Mouse (Mus musculus): Measurements from ENCODE around the gene Sytl1. TPM values are rescaled to one million over a fixed set of nuclear protein-coding genes. Genes with fewer than 3 reads are reported as not detected.
A peak's percentile ranks its signal among the peaks of the same experiment; 100 is the strongest.

Sytl1 gene
- polyA plus RNA-seq, 1 experiment from 2014 or later: 4.0 TPM

DNA sequence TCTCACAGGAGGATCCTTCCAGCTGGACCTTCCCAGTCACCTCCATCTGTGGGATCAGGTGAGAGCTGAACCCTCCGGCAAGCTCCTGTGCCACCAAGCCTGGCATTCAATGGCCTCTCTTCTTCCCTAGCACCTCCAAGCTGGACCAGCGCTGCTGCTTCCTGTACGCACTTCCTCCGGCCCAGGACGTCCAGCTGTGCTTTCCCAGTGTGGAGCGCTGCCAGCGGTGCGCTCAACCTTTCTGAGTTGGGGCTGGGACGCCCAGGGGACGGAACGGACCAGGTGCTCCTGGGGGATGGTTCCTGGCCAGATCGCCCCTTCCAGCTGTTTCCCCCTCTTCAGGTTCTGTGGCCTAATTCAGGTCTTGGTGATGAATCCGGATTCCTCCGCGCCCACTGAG, 15.8 kb downstream of the Sytl1 start:
- H3K9me3 ChIP-seq (ENCODE audit: control insufficient read depth, low read length): no peaks in the 10 kb centered on the region
- peaks cover 18% of the 10 kb centered on the region for H3K4me1 ChIP-seq (ENCODE audit: control insufficient read depth, insufficient read depth, low read length)
- WGBS: 24% methylated on average over 15 of the region's 15 CpGs
- no peak for ATAC-seq
- no peak overlapping the region for H3K4me3 ChIP-seq (ENCODE audit: low read length)
- no peak overlapping the region for H3K27ac ChIP-seq (ENCODE audit: low read length)
- no peaks in the 10 kb centered on the region for H3K36me3 ChIP-seq (ENCODE audit: control insufficient read depth, insufficient read depth, low read length)
- no peak overlapping the region for H3K4me2 ChIP-seq (ENCODE audit: low read depth, low read length)
- H3K9ac ChIP-seq (ENCODE audit: low read depth, low read length): no peak overlapping the region
- H3K27me3 ChIP-seq (replicated peaks; ENCODE audit: control insufficient read depth, insufficient read depth, low read length): peaks cover 22% of the 10 kb centered on the region

GRCm38 (mm10) chr4:133244289-133244688, 18.6 kb downstream of the Sytl1 start:
- no peak for ATAC-seq
- Histone ChIP-seq H3K4me3 (ENCODE audit: low read length) (no peak overlapping the region), H3K36me3 (ENCODE audit: control insufficient read depth, insufficient read depth, low read length) (no peaks in the 10 kb centered on the region), H3K9me3 (ENCODE audit: control insufficient read depth, low read length) (no peaks in the 10 kb centered on the region), H3K9ac (ENCODE audit: low read depth, low read length) (no peak overlapping the region), H3K4me2 (ENCODE audit: low read depth, low read length) (no peak overlapping the region), H3K27me3 (replicated peaks; ENCODE audit: control insufficient read depth, insufficient read depth, low read length) (peaks cover 5% of the 10 kb centered on the region; the same call in 1 of the 2 replicates), H3K4me1 (ENCODE audit: control insufficient read depth, insufficient read depth, low read length) (peaks cover 14% of the 10 kb centered on the region), H3K27ac (ENCODE audit: low read length) (no peak overlapping the region)
- 75% methylated on average over 1 of the region's 1 CpGs for WGBS

DNA sequence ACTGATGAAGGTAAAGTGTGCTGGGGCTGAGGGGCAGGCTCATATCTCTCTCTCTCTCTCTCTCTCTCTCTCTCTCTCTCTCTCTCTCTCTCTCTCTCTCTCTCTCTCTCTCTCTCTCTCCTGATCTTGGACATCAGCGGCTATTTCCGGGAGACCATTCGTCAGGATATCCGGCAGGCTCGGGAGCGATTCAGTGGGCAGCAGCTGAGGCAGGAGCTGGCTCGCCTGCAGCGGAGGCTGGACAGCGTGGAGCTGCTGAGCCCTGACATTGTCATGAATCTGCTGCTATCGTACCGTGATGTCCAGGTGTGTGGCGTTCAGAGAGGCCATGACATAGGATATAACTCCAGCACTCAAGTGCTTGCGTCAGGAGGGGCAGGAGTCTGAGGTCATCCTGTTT, 19.4 kb downstream of the Sytl1 start:
- no peak overlapping the region for H3K4me2 ChIP-seq (ENCODE audit: low read depth, low read length)
- 0 out of 2 replicates have a peak overlapping the region, but pooled peaks have one; percentile 5 for H3K9ac ChIP-seq (ENCODE audit: low read depth, low read length)
- H3K9me3 ChIP-seq (ENCODE audit: control insufficient read depth, low read length): no peaks in the 10 kb centered on the region
- WGBS: 33% methylated on average over 13 of the region's 13 CpGs
- peaks cover 14% of the 10 kb centered on the region for H3K4me1 ChIP-seq (ENCODE audit: control insufficient read depth, insufficient read depth, low read length)
- ATAC-seq: no peak
- H3K27ac ChIP-seq (ENCODE audit: low read length): no peak overlapping the region
- H3K4me3 ChIP-seq (ENCODE audit: low read length): no peak overlapping the region
- H3K27me3 ChIP-seq (replicated peaks; ENCODE audit: control insufficient read depth, insufficient read depth, low read length): peaks cover 3% of the 10 kb centered on the region; the same call in 1 of the 2 replicates
- no peaks in the 10 kb centered on the region for H3K36me3 ChIP-seq (ENCODE audit: control insufficient read depth, insufficient read depth, low read length)

DNA sequence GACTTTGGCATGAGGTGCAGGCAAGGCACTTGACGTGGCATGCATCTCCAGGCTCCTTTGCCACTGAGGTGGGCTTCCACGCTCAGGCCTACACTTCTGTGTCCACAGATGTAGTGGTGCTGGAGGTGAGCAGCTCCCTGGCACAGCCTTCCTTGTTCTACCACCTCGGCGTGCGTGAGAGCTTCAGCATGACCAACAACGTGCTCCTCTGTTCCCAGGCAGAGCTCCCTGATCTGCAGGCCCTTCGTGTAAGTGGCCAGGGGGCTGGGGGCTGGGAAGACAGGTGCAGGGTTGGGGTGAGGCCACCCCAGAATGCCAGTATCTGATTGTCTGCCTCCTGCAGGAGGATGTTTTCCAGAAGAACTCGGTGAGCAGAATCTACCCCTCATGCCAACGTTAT, 20.2 kb downstream of the Sytl1 start:
- H3K4me2 ChIP-seq (ENCODE audit: low read depth, low read length): no peak overlapping the region
- peaks cover 3% of the 10 kb centered on the region; the same call in 1 of the 2 replicates for H3K27me3 ChIP-seq (replicated peaks; ENCODE audit: control insufficient read depth, insufficient read depth, low read length)
- no peak overlapping the region for H3K4me3 ChIP-seq (ENCODE audit: low read length)
- no peak overlapping the region for H3K27ac ChIP-seq (ENCODE audit: low read length)
- no peak for ATAC-seq
- no peaks in the 10 kb centered on the region for H3K36me3 ChIP-seq (ENCODE audit: control insufficient read depth, insufficient read depth, low read length)
- WGBS: 68% methylated on average over 9 of the region's 9 CpGs
- peaks cover 14% of the 10 kb centered on the region for H3K4me1 ChIP-seq (ENCODE audit: control insufficient read depth, insufficient read depth, low read length)
- H3K9ac ChIP-seq (ENCODE audit: low read depth, low read length): no peak overlapping the region
- no peaks in the 10 kb centered on the region for H3K9me3 ChIP-seq (ENCODE audit: control insufficient read depth, low read length)

- WGBS: 18% methylated on average over 11 of the region's 11 CpGs
- 0 out of 2 replicates have a peak overlapping the region, but pooled peaks have one; percentile 25 for H3K27ac ChIP-seq (ENCODE audit: low read length)
- H3K9ac ChIP-seq (ENCODE audit: low read depth, low read length): peak overlapping the region; percentile 42; the same call in 1 of the 2 replicates
Observed at GRCm38 (mm10) chr4:133241910-133242309, 21.0 kb downstream of the Sytl1 start.

DNA sequence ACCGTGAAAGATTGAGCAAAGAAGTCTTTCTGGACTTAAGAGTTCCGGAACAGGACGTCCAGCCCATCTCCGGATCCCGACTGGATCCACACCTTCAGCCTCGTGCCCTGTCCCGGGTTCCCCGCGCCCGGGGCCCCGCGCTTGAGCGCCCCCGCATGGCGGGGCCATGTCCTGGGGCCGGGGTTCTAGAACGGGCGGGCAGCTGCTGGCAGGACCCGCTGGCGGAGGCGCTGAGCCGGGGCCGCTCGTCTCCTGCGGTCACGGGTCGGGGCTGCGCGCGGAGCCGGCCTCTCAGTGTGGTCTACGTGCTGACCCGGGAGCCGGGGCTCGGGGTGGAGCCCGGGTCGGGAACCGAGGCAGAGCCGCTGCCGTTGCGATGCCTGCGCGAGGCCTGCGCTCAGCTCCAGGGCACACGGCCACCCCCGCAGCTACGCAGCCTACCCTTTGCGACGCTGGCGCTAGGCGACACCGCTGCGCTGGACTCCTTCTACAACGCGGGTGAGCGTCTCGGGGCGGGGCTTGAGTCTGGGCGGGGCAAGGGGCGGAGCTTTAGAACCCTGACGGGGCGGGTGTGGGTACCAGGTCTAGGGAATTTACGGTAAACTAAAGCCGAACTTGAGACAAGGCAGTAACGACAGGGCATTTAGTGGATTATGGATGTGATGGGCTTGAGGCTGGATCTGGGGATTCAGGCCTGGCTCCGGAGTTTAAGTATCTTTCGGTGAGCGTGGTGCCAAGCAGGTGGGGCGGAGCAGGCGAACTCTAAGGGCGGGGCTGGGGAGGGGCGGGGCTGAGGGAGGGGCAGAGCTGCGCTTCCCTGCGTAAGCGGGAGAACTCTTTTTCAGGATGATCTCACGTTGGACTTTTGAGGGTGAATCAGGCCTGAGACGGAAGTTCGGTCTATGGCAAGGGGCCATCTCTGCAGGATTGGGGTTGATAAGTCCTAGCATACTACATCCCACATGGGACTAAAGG, 21.7 kb downstream of the Sytl1 start:
- under 1% methylated on average over 74 of the region's 78 CpGs for WGBS

More at GRCm38 (mm10) chr4:133241910-133242309, 21.0 kb downstream of the Sytl1 start:
- ATAC-seq: no peak
- H3K27me3 ChIP-seq (replicated peaks; ENCODE audit: control insufficient read depth, insufficient read depth, low read length): peaks cover 3% of the 10 kb centered on the region; the same call in 1 of the 2 replicates
- no peaks in the 10 kb centered on the region for H3K9me3 ChIP-seq (ENCODE audit: control insufficient read depth, low read length)
- H3K4me3 ChIP-seq (ENCODE audit: low read length): peak overlapping the region; percentile 72
- peaks cover 14% of the 10 kb centered on the region for H3K4me1 ChIP-seq (ENCODE audit: control insufficient read depth, insufficient read depth, low read length)
- H3K4me2 ChIP-seq (ENCODE audit: low read depth, low read length): peak overlapping the region; percentile 99
- no peaks in the 10 kb centered on the region for H3K36me3 ChIP-seq (ENCODE audit: control insufficient read depth, insufficient read depth, low read length)

DNA sequence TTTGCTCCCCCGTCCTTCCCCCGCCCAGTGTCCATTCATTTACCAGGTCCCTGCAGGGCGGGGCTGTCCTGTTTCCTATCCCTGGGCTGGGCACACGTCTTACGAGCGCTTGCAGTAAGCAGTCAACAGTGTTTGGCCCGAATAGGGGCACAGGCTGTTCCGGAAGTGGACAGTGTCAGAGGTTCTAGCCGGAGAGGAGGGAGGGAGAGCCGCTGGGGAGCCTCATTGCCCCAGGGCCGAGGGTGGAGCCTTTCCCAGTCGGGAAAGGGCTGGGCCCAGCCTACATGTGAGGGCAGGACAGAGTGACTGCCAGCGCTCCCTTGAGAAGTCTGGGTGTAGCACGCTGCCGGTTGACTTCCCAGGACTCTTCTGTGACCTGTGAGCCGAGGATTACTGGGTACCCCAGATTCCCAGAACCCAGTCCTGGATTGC, 22.4 kb downstream of the Sytl1 start, which contains the start of gene Map3k6:
Gene Map3k6 (plus strand): TSS at position 329 of the 432 bp plus-strand sequence.
- Histone ChIP-seq H3K9ac (ENCODE audit: low read depth, low read length) (peak within 1 kb of the TSS; percentile 77), H3K4me1 (ENCODE audit: control insufficient read depth, insufficient read depth, low read length) (peaks cover 14% of the 10 kb centered on the region), H3K27ac (ENCODE audit: low read length) (peak within 1 kb of the TSS; percentile 72), H3K4me2 (ENCODE audit: low read depth, low read length) (peak within 1 kb of the TSS; percentile 99), H3K27me3 (replicated peaks; ENCODE audit: control insufficient read depth, insufficient read depth, low read length) (no peaks in the 10 kb centered on the region), H3K4me3 (ENCODE audit: low read length) (peak within 1 kb of the TSS; percentile 72), H3K36me3 (ENCODE audit: control insufficient read depth, insufficient read depth, low read length) (no peaks in the 10 kb centered on the region), H3K9me3 (ENCODE audit: control insufficient read depth, low read length) (no peaks in the 10 kb centered on the region)
- ATAC-seq: peak; percentile 80
- 8% methylated on average over 16 of the region's 16 CpGs for WGBS

More for the DNA sequence above, 21.7 kb downstream of the Sytl1 start:
- H3K9ac ChIP-seq (ENCODE audit: low read depth, low read length): peak overlapping the region; percentile 77
- H3K4me1 ChIP-seq (ENCODE audit: control insufficient read depth, insufficient read depth, low read length): peaks cover 14% of the 10 kb centered on the region
- H3K4me3 ChIP-seq (ENCODE audit: low read length): peak overlapping the region; percentile 72
- ATAC-seq: peak; percentile 91
- no peaks in the 10 kb centered on the region for H3K9me3 ChIP-seq (ENCODE audit: control insufficient read depth, low read length)
- peak overlapping the region; percentile 72 for H3K27ac ChIP-seq (ENCODE audit: low read length)
- peak overlapping the region; percentile 99 for H3K4me2 ChIP-seq (ENCODE audit: low read depth, low read length)
- H3K36me3 ChIP-seq (ENCODE audit: control insufficient read depth, insufficient read depth, low read length): no peaks in the 10 kb centered on the region
- 0 out of 2 replicates have a peak, but pooled peaks cover 3% of the 10 kb centered on the region for H3K27me3 ChIP-seq (replicated peaks; ENCODE audit: control insufficient read depth, insufficient read depth, low read length)

- Histone ChIP-seq H3K36me3 (ENCODE audit: control insufficient read depth, insufficient read depth, low read length) (no peaks in the 10 kb centered on the region), H3K27me3 (replicated peaks; ENCODE audit: control insufficient read depth, insufficient read depth, low read length) (no peaks in the 10 kb centered on the region), H3K4me1 (ENCODE audit: control insufficient read depth, insufficient read depth, low read length) (peaks cover 14% of the 10 kb centered on the region), H3K9me3 (ENCODE audit: control insufficient read depth, low read length) (no peaks in the 10 kb centered on the region), H3K9ac (ENCODE audit: low read depth, low read length) (no peak overlapping the region), H3K4me2 (ENCODE audit: low read depth, low read length) (no peak overlapping the region), H3K27ac (ENCODE audit: low read length) (no peak overlapping the region), H3K4me3 (ENCODE audit: low read length) (no peak overlapping the region)
- ATAC-seq: no peak
- 67% methylated on average over 4 of the region's 4 CpGs for WGBS
Observed at GRCm38 (mm10) chr4:133237911-133238310, 25.0 kb downstream of the Sytl1 start.

GRCm38 (mm10) chr4:133235415-133235814, 27.5 kb downstream of the Sytl1 start:
- Histone ChIP-seq H3K27ac (ENCODE audit: low read length) (no peak overlapping the region), H3K36me3 (ENCODE audit: control insufficient read depth, insufficient read depth, low read length) (no peaks in the 10 kb centered on the region), H3K9me3 (ENCODE audit: control insufficient read depth, low read length) (no peaks in the 10 kb centered on the region), H3K4me1 (ENCODE audit: control insufficient read depth, insufficient read depth, low read length) (peaks cover 2% of the 10 kb centered on the region; the same call in 1 of the 2 replicates), H3K27me3 (replicated peaks; ENCODE audit: control insufficient read depth, insufficient read depth, low read length) (no peaks in the 10 kb centered on the region), H3K4me3 (ENCODE audit: low read length) (no peak overlapping the region), H3K4me2 (ENCODE audit: low read depth, low read length) (no peak overlapping the region), H3K9ac (ENCODE audit: low read depth, low read length) (no peak overlapping the region)
- no peak for ATAC-seq
- WGBS: 80% methylated on average over 5 of the region's 5 CpGs

All from intestine, embryonic 16.5 days (tissue).